Mouse (Mus musculus) lung, embryonic 14.5 days (tissue): Measurements from ENCODE around the gene Adnp. TPM values are rescaled to one million over a fixed set of nuclear protein-coding genes. Genes with fewer than 3 reads are reported as not detected.

Experiments
- ATAC-seq: fragments of 200-750 bp; cut with Nextera tagmentation; 2 replicates; pipeline ENCODE4 v1.8.0; 2017; ENCODE audit warnings: mild to moderate bottlenecking, moderate TSS enrichment, moderate library complexity; ENCODE audit not compliant: insufficient read depth
- DNase-seq: peaks from one replicate; pipeline ENCODE4 v3.0.0-alpha.2; 2015
- H3K27ac ChIP-seq: fragments of 300-500 bp; sonication (generic); 2 replicates; pipeline ENCODE4 v1.5.1; 2014; ENCODE audit warnings: low read depth, mild to moderate bottlenecking, moderate library complexity
- H3K27me3 ChIP-seq: fragments of 300-500 bp; sonication (generic); 2 replicates; pipeline ENCODE4 v1.6.1; 2014; ENCODE audit warnings: low read length, control low read depth; ENCODE audit not compliant: insufficient read depth
- H3K36me3 ChIP-seq: fragments of 300-500 bp; sonication (generic); 2 replicates; pipeline ENCODE4 v1.6.1; 2014; ENCODE audit warnings: control low read depth; ENCODE audit not compliant: insufficient read depth
- H3K4me1 ChIP-seq: fragments of 300-500 bp; sonication (generic); 2 replicates; pipeline ENCODE4 v1.6.1; 2014; ENCODE audit warnings: antibody characterized with exemption, control low read depth; ENCODE audit not compliant: insufficient read depth
- H3K4me2 ChIP-seq: fragments of 300-500 bp; sonication (generic); 2 replicates; pipeline ENCODE4 v1.6.1; 2014; ENCODE audit warnings: mild to moderate bottlenecking
- H3K4me3 ChIP-seq: fragments of 300-500 bp; sonication (generic); 2 replicates; pipeline ENCODE4 v1.5.1; 2014; ENCODE audit warnings: low read depth, low read length
- H3K9ac ChIP-seq: fragments of 300-500 bp; sonication (generic); 2 replicates; pipeline ENCODE4 v1.6.1; 2014
- H3K9me3 ChIP-seq: fragments of 300-500 bp; sonication (generic); 2 replicates; pipeline ENCODE4 v1.6.1; 2016; ENCODE audit warnings: low read depth, low read length, control low read depth
- CTCF ChIP-seq: IDR thresholded peaks from 2 replicates; pipeline ENCODE4 v1.5.1; 2016; ENCODE audit warnings: antibody characterized with exemption, low read depth
- WGBS: fragments of 180-500 bp; shearing (Covaris S2); extraction: QIAGEN DNeasy Blood & Tissue Kit; methylation state at CpG from one replicate; pipeline ENCODE4 v1.1.7; 2014; 5-methylcytosine and 5-hydroxymethylcytosine counted together
- polyA plus RNA-seq: library from polyadenylated mRNA; unstranded; fragments of >200 nt; fragmentation: Nextera tagmentation; extraction: Ambion mirVana; gene quantifications from 2 replicates; pipeline ENCODE4 v1.2.1, GENCODE M21; 2014

The Adnp gene
- polyA plus RNA-seq, result 12.4 and 16.2 TPM in 2 replicates

GRCm38 (mm10) chr2:168206725-168207644 is at the start of gene Adnp:
TSS of gene Adnp (minus strand) at chr2:168207112.
- peaks cover 8% of the 10 kb centered on the region; the same call in 1 of the 2 replicates for H3K4me1 ChIP-seq
- H3K27ac ChIP-seq, result peak within 1 kb of the TSS; percentile 99
- DNase-seq (peak; percentile 98), ATAC-seq (peak; percentile 89)
- peak within 1 kb of the TSS; percentile 98 for H3K4me3 ChIP-seq
- TF ChIP-seq CTCF, result peak; percentile 93
- no peaks in the 10 kb centered on the region for H3K27me3 ChIP-seq
- H3K9me3 ChIP-seq, result no peaks in the 10 kb centered on the region
- 1% methylated on average over 79 of the region's 89 CpGs for WGBS
- peaks cover 56% of the 10 kb centered on the region for H3K36me3 ChIP-seq
- peak within 1 kb of the TSS; percentile 82 for H3K4me2 ChIP-seq
- peak within 1 kb of the TSS; percentile 100 for H3K9ac ChIP-seq

GRCm38 (mm10) chr2:168256506-168256905 is 49.6 kb upstream of the Adnp start:
- no peaks in the 10 kb centered on the region for H3K36me3 ChIP-seq
- 65% methylated on average over 3 of the region's 3 CpGs for WGBS
- no peaks in the 10 kb centered on the region for H3K27me3 ChIP-seq
- no peaks in the 10 kb centered on the region for H3K4me1 ChIP-seq
- no peak for TF ChIP-seq CTCF
- no peak overlapping the region for H3K4me3 ChIP-seq
- H3K9ac ChIP-seq, result no peak overlapping the region
- ATAC-seq (no peak), DNase-seq (no peak)
- H3K4me2 ChIP-seq, result no peak overlapping the region
- H3K27ac ChIP-seq, result no peak overlapping the region
- H3K9me3 ChIP-seq, result no peaks in the 10 kb centered on the region

- WGBS, result 29% methylated on average over 7 of the region's 7 CpGs
- H3K27me3 ChIP-seq, result no peaks in the 10 kb centered on the region
- H3K4me1 ChIP-seq, result no peaks in the 10 kb centered on the region
- no peak overlapping the region for H3K9ac ChIP-seq
- no peak overlapping the region for H3K4me2 ChIP-seq
- no peak overlapping the region for H3K27ac ChIP-seq
- no peak for TF ChIP-seq CTCF
- ATAC-seq, result no peak
- no peak overlapping the region for H3K4me3 ChIP-seq
- no peaks in the 10 kb centered on the region for H3K9me3 ChIP-seq
- no peaks in the 10 kb centered on the region for H3K36me3 ChIP-seq
- no peak for DNase-seq
Observed at GRCm38 (mm10) chr2:168253822-168254221, 46.9 kb upstream of the Adnp start.

GRCm38 (mm10) chr2:168252639-168253292 is 45.9 kb upstream of the Adnp start:
- Histone ChIP-seq H3K4me1 (no peaks in the 10 kb centered on the region), H3K9ac (no peak overlapping the region), H3K27me3 (no peaks in the 10 kb centered on the region), H3K4me3 (no peak overlapping the region), H3K27ac (no peak overlapping the region), H3K9me3 (no peaks in the 10 kb centered on the region), H3K4me2 (peak overlapping the region; percentile 36; the same call in 1 of the 2 replicates), H3K36me3 (no peaks in the 10 kb centered on the region)
- peak; percentile 75 for DNase-seq
- WGBS, result 14% methylated on average over 16 of the region's 16 CpGs
- no peak for ATAC-seq
- TF ChIP-seq CTCF, result peak; percentile 74

- ATAC-seq, result no peak
- WGBS, result 16% methylated on average over 8 of the region's 8 CpGs
Observed at GRCm38 (mm10) chr2:168250270-168250669, 43.4 kb upstream of the Adnp start.

GRCm38 (mm10) chr2:168248856-168249245 is 41.9 kb upstream of the Adnp start:
- no peaks in the 10 kb centered on the region for H3K27me3 ChIP-seq

More at GRCm38 (mm10) chr2:168250270-168250669, 43.4 kb upstream of the Adnp start:
- Histone ChIP-seq H3K27me3 (no peaks in the 10 kb centered on the region), H3K36me3 (no peaks in the 10 kb centered on the region), H3K4me2 (no peak overlapping the region), H3K9ac (no peak overlapping the region), H3K27ac (no peak overlapping the region), H3K4me1 (no peaks in the 10 kb centered on the region), H3K4me3 (no peak overlapping the region), H3K9me3 (no peaks in the 10 kb centered on the region)
- peak; percentile 94 for TF ChIP-seq CTCF
- peak; percentile 92 for DNase-seq

More at GRCm38 (mm10) chr2:168248856-168249245, 41.9 kb upstream of the Adnp start:
- Histone ChIP-seq H3K4me1 (no peaks in the 10 kb centered on the region), H3K4me2 (no peak overlapping the region), H3K4me3 (no peak overlapping the region), H3K9me3 (no peaks in the 10 kb centered on the region), H3K27ac (no peak overlapping the region), H3K36me3 (no peaks in the 10 kb centered on the region), H3K9ac (no peak overlapping the region)
- peak; percentile 62 for TF ChIP-seq CTCF
- 26% methylated on average over 2 of the region's 2 CpGs for WGBS
- DNase-seq (peak; percentile 71), ATAC-seq (no peak)
